Comparison of ENCODE assay signal across 8 mouse cellular contexts in the genomic region with DNA sequence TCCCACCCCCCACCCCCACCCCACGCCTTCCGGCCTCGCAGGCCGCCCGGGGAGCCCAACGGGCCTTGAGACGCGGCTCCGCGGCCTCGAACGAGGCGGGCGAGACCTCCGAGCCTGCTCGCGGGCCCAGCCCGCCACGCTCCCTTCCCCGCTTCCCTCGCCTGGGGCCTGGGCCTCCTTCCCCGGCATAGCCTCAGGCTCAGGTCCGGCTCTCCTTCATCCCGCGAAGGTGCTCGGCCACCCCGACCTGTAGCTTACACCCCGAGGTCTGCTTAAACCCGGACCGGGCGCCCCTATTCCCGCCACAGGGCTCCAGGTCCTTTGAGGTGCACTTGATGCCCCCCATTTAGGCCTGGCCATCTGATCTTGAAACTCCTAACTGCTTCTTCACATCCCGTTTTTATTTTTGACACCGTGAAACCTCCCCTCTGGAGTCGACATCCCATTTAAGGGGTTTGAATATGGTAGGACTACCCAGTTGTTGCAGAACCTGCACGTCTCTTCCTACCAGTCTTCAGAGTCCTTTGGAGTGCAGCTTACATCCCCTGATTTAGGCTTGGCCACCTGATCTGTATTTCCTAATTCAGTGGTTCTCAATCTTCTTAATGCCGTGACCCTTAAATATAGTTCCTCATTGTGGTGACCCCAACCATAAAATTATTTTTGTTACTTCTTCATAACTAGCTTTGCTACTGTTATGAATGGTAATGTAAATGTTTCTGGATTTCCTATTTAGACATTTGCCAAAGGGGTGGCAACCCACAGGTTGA. TPM values are rescaled to one million over a fixed set of nuclear protein-coding genes. Genes with fewer than 3 reads are reported as not detected.
DNase-seq lines count a peak whose midpoint lies in the region; ATAC-seq and TF ChIP-seq lines count a peak whose summit lies in the region.

No protein-coding gene starts in this region.

- peak; percentile 25 for ATAC-seq in forebrain, embryonic 13.5 days
- ATAC-seq in limb, embryonic 12.5 days (ENCODE audit: insufficient number of reproducible peaks, insufficient read depth, low FRiP score, low TSS enrichment, low read depth), result no peak; the same call in 1 of the 2 replicates
- no peak; the same call in 1 of the 2 replicates for ATAC-seq in midbrain, embryonic 16.5 days

- peak overlapping the region; percentile 98 for H3K9ac ChIP-seq in forebrain, embryonic 13.5 days
- peak overlapping the region; percentile 97 for H3K9ac ChIP-seq in limb, embryonic 12.5 days (replicated peaks)
- peak overlapping the region; percentile 95 for H3K9ac ChIP-seq in midbrain, embryonic 16.5 days (ENCODE audit: low read depth, low read length)

- H3K4me3 ChIP-seq in left cerebral cortex, adult 2 months, result peak overlapping the region; percentile 91
- H3K4me3 ChIP-seq in forebrain, embryonic 13.5 days, result peak overlapping the region; percentile 99
- H3K4me3 ChIP-seq in limb, embryonic 12.5 days (replicated peaks), result peak overlapping the region; percentile 93
- peak overlapping the region; percentile 97 for H3K4me3 ChIP-seq in midbrain, embryonic 16.5 days (ENCODE audit: low read depth, low read length)

- TF ChIP-seq POLR2A in brain, embryonic 14.5 days (IDR thresholded peaks at IDR 0.05; ENCODE audit: borderline replicate concordance, extremely low read depth, insufficient read depth, insufficient read length, poor library complexity, severe bottlenecking), result no peak

- peak in 1 of 2 experiments; percentile 22 for DNase-seq in left cerebral cortex, adult 2 months (ENCODE audit: extremely low spot score in 1 of 2, low spot score in 2 of 2)
- DNase-seq in left cerebral cortex, adult 11 months (ENCODE audit: low spot score), result no peak
- DNase-seq in brain, embryonic 14.5 days (ENCODE audit: low read depth), result peak; percentile 6
- DNase-seq in urinary bladder, adult 2 months (ENCODE audit: low spot score), result no peak
- no peak for DNase-seq in adrenal gland, postnatal 4 days (ENCODE audit: low spot score in 2 of 2)

- peaks cover 29% of the 10 kb centered on the region for H3K36me3 ChIP-seq in forebrain, embryonic 13.5 days (ENCODE audit: poor library complexity, severe bottlenecking)
- peaks cover 39% of the 10 kb centered on the region for H3K36me3 ChIP-seq in limb, embryonic 12.5 days
- 0 out of 2 replicates have a peak, but pooled peaks cover 3% of the 10 kb centered on the region for H3K36me3 ChIP-seq in midbrain, embryonic 16.5 days (ENCODE audit: control insufficient read depth, insufficient read depth, low read length)

- H3K9me3 ChIP-seq in forebrain, embryonic 13.5 days (replicated peaks), result no peaks in the 10 kb centered on the region
- no peaks in the 10 kb centered on the region for H3K9me3 ChIP-seq in limb, embryonic 12.5 days
- H3K9me3 ChIP-seq in midbrain, embryonic 16.5 days (replicated peaks; ENCODE audit: control insufficient read depth, low read length, poor library complexity, severe bottlenecking), result no peaks in the 10 kb centered on the region

- H3K4me2 ChIP-seq in forebrain, embryonic 13.5 days, result peak overlapping the region; percentile 86
- H3K4me2 ChIP-seq in limb, embryonic 12.5 days, result peak overlapping the region; percentile 80
- peak overlapping the region; percentile 81 for H3K4me2 ChIP-seq in midbrain, embryonic 16.5 days (ENCODE audit: low read length)

- 2% methylated on average over 37 of the region's 37 CpGs for WGBS in forebrain, embryonic 13.5 days
- WGBS in limb, embryonic 12.5 days, result 2% methylated on average over 35 of the region's 37 CpGs
- WGBS in midbrain, embryonic 16.5 days, result 2% methylated on average over 27 of the region's 37 CpGs

- H3K4me1 ChIP-seq in forebrain, embryonic 13.5 days, result peaks cover 38% of the 10 kb centered on the region
- H3K4me1 ChIP-seq in limb, embryonic 12.5 days (replicated peaks), result peaks cover 16% of the 10 kb centered on the region
- peaks cover 29% of the 10 kb centered on the region for H3K4me1 ChIP-seq in midbrain, embryonic 16.5 days (ENCODE audit: control insufficient read depth, insufficient read depth, low read length)

- intact Hi-C loops in left cerebral cortex, adult 2 months (cut with DNase I), result loop anchor here (5.0 kb wide), 2 partner anchors 43 to 88 kb away; a partner anchor contains a TSS

- TF ChIP-seq CTCF in left cerebral cortex, adult 2 months (IDR thresholded peaks at IDR 0.05), result no peak
- no peak for TF ChIP-seq CTCF in brain, embryonic 14.5 days (IDR thresholded peaks at IDR 0.05; ENCODE audit: borderline replicate concordance, extremely low read depth, insufficient read depth, insufficient read length)

- H3K27ac ChIP-seq in left cerebral cortex, adult 2 months, result peak overlapping the region; percentile 92
- H3K27ac ChIP-seq in forebrain, embryonic 13.5 days, result peak overlapping the region; percentile 73
- H3K27ac ChIP-seq in limb, embryonic 12.5 days, result peak overlapping the region; percentile 85
- peak overlapping the region; percentile 86 for H3K27ac ChIP-seq in midbrain, embryonic 16.5 days (ENCODE audit: low read length)

- no peaks in the 10 kb centered on the region for H3K27me3 ChIP-seq in forebrain, embryonic 13.5 days
- H3K27me3 ChIP-seq in limb, embryonic 12.5 days, result no peaks in the 10 kb centered on the region
- no peaks in the 10 kb centered on the region for H3K27me3 ChIP-seq in midbrain, embryonic 16.5 days (ENCODE audit: control insufficient read depth, insufficient read depth, low read depth, low read length)

RNA-seq across cellular contexts. Expression of a gene that starts 0.7 kb away (rescaled TPM):
- 100 to 1,000 TPM in 1 of 2 experiments, 10 to 100 TPM in 1; 92.7 to 101 TPM for total RNA-seq in left cerebral cortex, adult 2 months (2021)
- polyA plus RNA-seq in brain, embryonic 14.5 days (2012; rRNA removed), result 146 and 176 TPM in 2 replicates
- 112 and 123 TPM in 2 replicates for polyA plus RNA-seq in forebrain, embryonic 13.5 days (2015; fragmentation: Nextera tagmentation; extraction: Ambion mirVana)
- polyA plus RNA-seq in limb, embryonic 12.5 days (2016; fragmentation: Nextera tagmentation; extraction: Ambion mirVana), result 110 and 116 TPM in 2 replicates
- polyA plus RNA-seq in midbrain, embryonic 16.5 days (2015; fragmentation: Nextera tagmentation; extraction: Ambion mirVana), result 107 and 112 TPM in 2 replicates
- 72.5 and 77.3 TPM in 2 replicates for polyA plus RNA-seq in urinary bladder, adult 2 months (2012; rRNA removed)
- total RNA-seq in adrenal gland, postnatal 4 days (2021), result 10 to 100 TPM; 88.1 to 89.6 TPM

RNA-seq across cellular contexts. Expression of a gene that starts 43.7 kb away (rescaled TPM):
- 100 to 1,000 TPM; 202 to 208 TPM for total RNA-seq in left cerebral cortex, adult 2 months (2021)
- 313 and 400 TPM in 2 replicates for polyA plus RNA-seq in brain, embryonic 14.5 days (2012; rRNA removed)
- 433 and 459 TPM in 2 replicates for polyA plus RNA-seq in forebrain, embryonic 13.5 days (2015; fragmentation: Nextera tagmentation; extraction: Ambion mirVana)
- 410 and 419 TPM in 2 replicates for polyA plus RNA-seq in limb, embryonic 12.5 days (2016; fragmentation: Nextera tagmentation; extraction: Ambion mirVana)
- 492 and 497 TPM in 2 replicates for polyA plus RNA-seq in midbrain, embryonic 16.5 days (2015; fragmentation: Nextera tagmentation; extraction: Ambion mirVana)
- 308 and 313 TPM in 2 replicates for polyA plus RNA-seq in urinary bladder, adult 2 months (2012; rRNA removed)
- 100 to 1,000 TPM; 244 to 256 TPM for total RNA-seq in adrenal gland, postnatal 4 days (2021)

RNA-seq across cellular contexts. Expression of a gene that starts 44.0 kb away (rescaled TPM):
- total RNA-seq in left cerebral cortex, adult 2 months (2021), result 10 to 100 TPM in 1 of 2 experiments, 1 to 10 TPM in 1; 8.8 to 12.7 TPM
- polyA plus RNA-seq in brain, embryonic 14.5 days (2012; rRNA removed), result 18.2 and 18.8 TPM in 2 replicates
- polyA plus RNA-seq in forebrain, embryonic 13.5 days (2015; fragmentation: Nextera tagmentation; extraction: Ambion mirVana), result 14.0 and 16.7 TPM in 2 replicates
- 16.5 and 23.1 TPM in 2 replicates for polyA plus RNA-seq in limb, embryonic 12.5 days (2016; fragmentation: Nextera tagmentation; extraction: Ambion mirVana)
- polyA plus RNA-seq in midbrain, embryonic 16.5 days (2015; fragmentation: Nextera tagmentation; extraction: Ambion mirVana), result 15.6 and 16.1 TPM in 2 replicates
- polyA plus RNA-seq in urinary bladder, adult 2 months (2012; rRNA removed), result 18.2 and 26.4 TPM in 2 replicates
- 10 to 100 TPM; 31.4 to 34.4 TPM for total RNA-seq in adrenal gland, postnatal 4 days (2021)

RNA-seq across cellular contexts. Expression of a gene that starts 45.9 kb away (rescaled TPM):
- total RNA-seq in left cerebral cortex, adult 2 months (2021), result under 1 TPM; 0.38 to 0.65 TPM
- 4.0 TPM in 2 replicates for polyA plus RNA-seq in brain, embryonic 14.5 days (2012; rRNA removed)
- polyA plus RNA-seq in forebrain, embryonic 13.5 days (2015; fragmentation: Nextera tagmentation; extraction: Ambion mirVana), result 0.58 and 0.70 TPM in 2 replicates
- 0.92 and 1.3 TPM in 2 replicates for polyA plus RNA-seq in limb, embryonic 12.5 days (2016; fragmentation: Nextera tagmentation; extraction: Ambion mirVana)
- polyA plus RNA-seq in midbrain, embryonic 16.5 days (2015; fragmentation: Nextera tagmentation; extraction: Ambion mirVana), result 1.8 and 2.1 TPM in 2 replicates
- polyA plus RNA-seq in urinary bladder, adult 2 months (2012; rRNA removed), result 19.1 and 25.7 TPM in 2 replicates
- total RNA-seq in adrenal gland, postnatal 4 days (2021), result 1 to 10 TPM; 2.4 to 2.7 TPM

RNA-seq across cellular contexts. Expression of a gene that starts 47.1 kb away (rescaled TPM):
- total RNA-seq in left cerebral cortex, adult 2 months (2021), result 10 to 100 TPM; 62.7 to 62.8 TPM
- polyA plus RNA-seq in brain, embryonic 14.5 days (2012; rRNA removed), result 70.4 and 77.2 TPM in 2 replicates
- polyA plus RNA-seq in forebrain, embryonic 13.5 days (2015; fragmentation: Nextera tagmentation; extraction: Ambion mirVana), result 41.2 and 47.1 TPM in 2 replicates
- polyA plus RNA-seq in limb, embryonic 12.5 days (2016; fragmentation: Nextera tagmentation; extraction: Ambion mirVana), result 65.1 and 67.0 TPM in 2 replicates
- polyA plus RNA-seq in midbrain, embryonic 16.5 days (2015; fragmentation: Nextera tagmentation; extraction: Ambion mirVana), result 42.8 and 43.0 TPM in 2 replicates
- 61.4 and 64.6 TPM in 2 replicates for polyA plus RNA-seq in urinary bladder, adult 2 months (2012; rRNA removed)
- total RNA-seq in adrenal gland, postnatal 4 days (2021), result 100 to 1,000 TPM; 306 to 318 TPM
